Mouse (Mus musculus): ENCODE results near the gene Rnf157.
"Not testable (repeated sequence)": the region's sequence is repeated elsewhere in the genome, so short reads cannot be mapped to it uniquely, and the experiment has no call there.

Gene Rnf157

DNA sequence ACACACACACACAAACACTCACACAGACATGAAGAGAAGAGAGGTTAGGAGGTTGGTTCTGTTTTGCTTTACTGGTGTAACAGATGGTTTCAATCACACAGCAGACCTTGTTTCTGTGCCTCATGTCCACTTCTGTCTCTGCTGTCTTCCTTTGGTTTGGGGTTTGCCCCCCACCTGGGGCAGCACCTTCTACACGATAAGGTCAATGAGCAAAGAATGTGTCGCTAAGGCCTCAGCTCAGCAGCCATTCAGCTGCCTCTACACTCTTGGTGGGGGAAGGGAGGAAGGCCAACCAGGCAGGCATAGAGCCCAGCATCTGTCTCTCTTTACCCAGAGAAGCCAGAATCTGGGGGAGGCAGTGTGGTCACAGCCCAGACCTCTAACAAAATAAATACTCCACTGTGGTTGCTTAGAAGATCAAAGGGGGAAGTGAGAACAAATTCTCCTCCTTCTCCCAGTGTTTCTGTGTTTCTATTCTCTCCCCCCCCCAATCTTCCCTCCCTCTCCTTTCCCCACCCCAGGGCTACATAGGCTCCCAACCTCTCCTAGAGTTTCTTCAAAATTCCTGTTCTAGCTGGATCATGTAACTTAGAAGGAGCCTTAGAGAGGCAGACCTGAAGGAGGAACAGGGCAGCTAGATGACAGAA, 5.5 kb upstream of the Rnf157 start:
- no peak for DNase-seq (ENCODE audit: low spot score in 2 of 2)

DNA sequence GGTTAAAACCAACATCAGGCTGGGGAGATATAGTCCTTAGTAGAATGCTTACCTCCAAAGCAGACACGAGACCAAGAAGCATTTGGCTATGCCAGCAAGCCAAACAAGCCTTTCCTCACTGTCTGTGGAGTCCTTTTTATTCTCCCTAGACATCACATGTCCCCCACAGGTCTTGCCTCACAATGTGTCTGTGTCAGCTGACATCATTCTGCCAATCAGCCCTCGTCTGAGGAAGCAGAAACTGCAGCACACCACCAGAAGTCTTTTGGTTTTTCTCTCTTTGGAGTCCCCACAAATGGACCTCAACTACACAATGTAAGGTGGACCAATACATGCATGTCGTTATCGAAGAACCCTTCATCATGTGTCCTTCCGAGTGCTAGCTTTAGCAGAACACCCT, 4.2 kb upstream of the Rnf157 start:
- DNase-seq (ENCODE audit: low spot score in 2 of 2), result no peak

DNA sequence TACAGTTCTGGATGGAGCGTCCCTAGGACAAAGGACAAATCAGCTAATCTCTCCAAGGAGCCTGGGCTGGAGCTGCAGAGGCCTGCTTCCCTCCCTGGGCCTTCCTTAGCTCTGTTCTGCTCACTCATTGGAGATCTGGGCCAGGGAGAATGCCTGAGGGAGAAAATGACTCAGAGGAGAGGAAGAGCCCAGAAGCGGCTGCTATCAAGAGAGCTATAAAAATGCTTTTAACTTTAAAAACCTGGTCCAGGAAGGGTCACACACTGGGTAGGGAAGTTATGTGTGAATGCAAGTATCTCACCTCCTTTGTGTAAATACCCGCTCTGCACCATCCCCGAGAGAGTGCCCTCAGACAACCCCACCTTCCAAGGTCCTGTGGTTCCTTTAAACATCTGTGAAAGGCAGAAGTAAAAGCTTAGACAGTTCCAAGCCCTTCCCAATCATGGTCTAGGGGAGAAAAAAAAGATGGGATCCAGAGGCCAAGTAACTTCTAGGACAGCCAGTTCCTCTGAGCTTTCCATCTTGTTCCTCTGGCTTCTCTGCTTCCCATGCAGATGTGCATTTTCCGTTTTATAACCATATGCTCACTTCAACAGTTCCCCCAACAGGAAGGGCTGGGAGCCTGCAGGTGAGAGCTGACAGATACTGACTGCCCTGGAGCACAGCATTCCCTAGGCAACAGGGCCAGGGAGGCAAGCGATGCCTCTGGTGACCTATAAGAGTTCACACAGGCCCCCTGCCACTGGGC, 3.5 kb upstream of the Rnf157 start:
- no peak for DNase-seq (ENCODE audit: low spot score in 2 of 2)

DNA sequence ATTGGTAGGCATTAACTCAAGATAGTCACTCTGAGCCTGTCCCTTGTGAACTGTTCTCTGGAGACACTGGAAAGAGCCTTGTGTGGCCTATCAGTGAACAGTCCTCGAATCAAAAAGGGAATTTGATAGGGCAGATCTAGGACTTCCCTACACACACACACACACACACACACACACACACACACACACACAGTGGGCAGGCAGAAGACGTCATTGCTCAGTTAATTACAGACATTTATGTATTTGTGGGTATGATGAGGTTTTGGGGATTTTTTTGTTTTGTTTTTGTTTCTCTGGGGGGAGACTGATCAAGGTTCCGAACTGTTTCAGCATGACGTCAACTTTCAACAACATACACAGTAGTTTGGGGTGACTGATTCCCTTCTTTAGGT, 795 bp upstream of the Rnf157 start:
- no peak for DNase-seq (ENCODE audit: low spot score in 2 of 2)

DNA sequence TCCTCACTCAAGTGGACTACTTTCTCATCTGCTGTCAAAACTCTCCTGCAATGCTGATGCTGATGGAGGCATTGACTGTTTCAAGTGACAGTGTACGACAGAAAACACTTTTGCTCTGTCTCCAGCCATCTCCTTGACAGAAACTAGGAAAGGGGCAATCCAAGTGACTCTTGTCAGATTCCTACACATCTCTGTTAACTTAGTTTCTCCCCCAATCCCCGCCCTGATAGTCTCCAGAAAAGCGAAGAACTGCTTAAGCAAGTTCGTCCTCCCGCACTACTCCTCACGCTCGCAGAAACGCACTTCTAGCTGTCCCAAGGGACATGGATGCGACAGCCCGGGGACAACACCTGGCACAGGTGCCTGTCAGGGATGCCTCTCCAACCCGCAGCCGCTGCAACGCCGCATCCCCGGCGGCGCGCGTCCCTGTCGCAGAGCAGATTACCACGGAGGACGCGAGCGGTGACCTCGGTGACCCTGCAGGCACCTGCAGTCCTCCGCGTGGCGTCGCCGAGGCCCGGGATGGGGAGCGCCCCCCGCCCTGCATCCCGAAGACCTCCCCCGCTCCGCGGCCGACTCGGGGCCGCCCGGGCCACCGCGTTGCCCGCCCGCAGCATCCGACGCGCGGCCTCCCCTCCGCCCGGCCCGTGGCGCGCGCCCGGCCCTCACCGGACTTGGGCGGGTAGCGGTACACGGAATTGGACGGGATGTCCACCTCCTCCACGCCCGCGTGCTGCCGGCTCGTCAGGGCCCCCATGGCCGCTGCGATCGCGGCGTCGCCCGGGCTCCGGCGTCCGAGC, 604 bp downstream of the Rnf157 start:
- DNase-seq (ENCODE audit: low spot score in 2 of 2), result peak in 1 of 2 experiments; percentile 21

DNA sequence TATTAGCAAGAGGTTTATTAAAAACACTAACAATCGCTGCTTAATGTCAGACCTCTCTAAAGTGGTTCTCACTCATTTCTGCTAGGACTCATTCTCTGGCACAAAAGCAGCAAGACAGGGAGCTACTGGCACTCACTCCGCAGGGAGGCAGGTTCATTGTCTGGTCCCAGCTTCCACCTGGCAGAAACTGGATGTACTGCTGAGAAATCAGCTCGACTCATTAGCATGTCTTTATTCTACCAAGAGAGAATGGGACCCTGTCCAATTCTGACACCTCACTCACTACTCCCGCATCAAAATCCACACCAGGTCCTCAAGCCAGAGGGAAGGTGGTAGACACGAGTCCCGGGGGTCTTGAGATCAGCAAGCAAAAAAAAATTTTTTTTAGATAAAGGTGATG, 1.2 kb downstream of the Rnf157 start:
- DNase-seq (ENCODE audit: low spot score in 2 of 2), result no peak

DNA sequence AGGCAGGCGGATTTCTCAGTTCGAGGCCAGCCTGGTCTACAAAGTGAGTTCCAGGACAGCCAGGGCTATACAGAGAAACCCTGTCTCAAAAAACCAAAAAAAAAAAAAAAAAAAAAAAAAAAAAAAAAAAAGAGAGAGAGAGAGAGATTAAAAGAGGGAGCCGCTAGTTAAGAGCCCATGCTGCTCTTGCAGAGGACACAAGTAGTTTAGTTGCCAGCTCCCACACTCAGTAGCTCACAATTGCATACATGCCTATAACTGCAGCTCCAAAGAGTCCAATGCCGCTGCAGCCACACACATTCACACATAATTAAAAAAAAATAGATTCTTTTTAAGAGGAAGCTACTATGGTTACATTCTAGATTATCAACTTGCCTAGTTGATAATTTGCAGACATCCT, 2.4 kb downstream of the Rnf157 start:
- DNase-seq (ENCODE audit: low spot score in 2 of 2), result not testable (repeated sequence)

DNA sequence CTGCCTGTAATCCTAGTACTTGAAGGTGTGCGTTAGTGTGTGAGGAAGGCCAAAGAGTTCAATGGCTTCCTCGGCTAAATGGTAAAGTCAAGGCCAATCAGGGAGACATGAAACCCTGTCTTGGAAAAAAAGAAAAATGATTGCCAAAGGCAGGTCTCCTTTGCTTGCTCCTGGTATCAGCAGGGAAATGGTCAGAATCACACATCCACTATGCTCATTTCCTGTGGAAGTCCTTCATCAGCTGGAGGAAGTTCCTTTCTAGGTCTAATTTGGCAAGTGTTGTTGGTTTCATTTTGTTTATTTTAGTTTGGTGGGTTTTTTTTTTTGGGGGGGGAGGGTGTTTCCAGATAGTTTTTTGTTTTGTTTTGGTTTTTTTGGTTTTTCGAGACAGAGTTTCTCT, 3.8 kb downstream of the Rnf157 start:
- no peak for DNase-seq (ENCODE audit: low spot score in 2 of 2)

DNA sequence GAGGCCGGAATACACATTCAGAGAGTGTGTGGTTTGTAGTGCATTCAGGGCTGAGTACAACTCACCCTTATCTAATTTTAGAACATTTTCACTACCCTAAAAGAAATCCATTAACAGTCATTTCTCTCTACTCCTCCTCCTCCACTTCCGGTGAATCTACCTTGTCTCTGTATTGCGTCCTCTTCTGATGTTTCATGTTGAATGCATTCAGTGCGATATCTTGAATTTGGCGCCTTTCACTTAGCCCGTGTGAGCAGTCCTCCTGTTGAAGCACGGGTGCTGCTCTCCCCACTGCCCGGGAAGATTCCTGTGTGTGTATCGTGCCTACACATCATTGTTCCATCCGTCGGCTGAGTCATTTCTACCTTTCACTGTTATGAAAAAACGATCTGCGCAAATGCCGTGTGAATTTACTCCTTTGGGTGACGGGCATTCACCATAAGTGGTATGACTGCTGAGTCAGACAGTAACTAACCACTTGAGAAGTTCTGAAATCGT, 6.6 kb downstream of the Rnf157 start:
- DNase-seq (ENCODE audit: low spot score in 2 of 2), result no peak

DNA sequence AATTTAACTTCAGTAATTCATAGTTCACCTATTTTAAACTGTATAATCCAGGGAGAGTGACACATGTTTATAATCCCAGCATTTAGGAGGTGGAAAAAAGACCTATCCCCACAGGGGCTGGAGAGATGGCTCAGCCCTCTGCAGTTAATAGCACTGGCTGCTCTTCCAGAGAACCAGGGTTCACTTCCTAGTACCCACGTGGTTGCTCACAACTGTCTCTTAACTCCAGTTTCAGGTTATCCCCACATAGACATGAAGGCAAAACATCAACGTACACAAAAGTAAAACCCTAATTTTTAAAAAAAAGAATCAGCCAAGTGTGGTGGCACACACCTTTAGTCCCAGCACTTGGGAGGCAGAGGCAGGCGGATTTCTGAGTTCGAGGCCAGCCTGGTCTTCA, 7.2 kb downstream of the Rnf157 start:
- no peak for DNase-seq (ENCODE audit: low spot score in 2 of 2)

DNA sequence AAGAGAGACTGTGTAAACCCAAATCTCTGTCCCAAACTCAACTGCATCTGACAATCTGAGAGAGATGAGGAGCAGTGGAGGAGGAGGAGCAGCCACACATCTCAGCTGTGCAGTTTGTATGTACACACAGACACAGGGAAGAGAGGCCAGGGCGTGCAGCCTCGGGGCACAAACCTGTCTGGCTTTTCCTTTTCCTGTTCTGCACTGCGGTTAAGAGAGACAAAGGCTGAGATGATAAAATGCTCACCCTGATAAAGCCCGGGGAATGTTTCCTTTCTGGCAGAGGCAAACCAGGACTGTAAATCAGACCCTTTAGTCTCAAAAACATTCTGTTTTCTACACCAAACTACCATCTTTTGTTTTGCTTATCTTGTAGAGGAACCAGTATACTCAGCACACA, 12.3 kb downstream of the Rnf157 start:
- no peak for DNase-seq (ENCODE audit: low spot score in 2 of 2)

DNA sequence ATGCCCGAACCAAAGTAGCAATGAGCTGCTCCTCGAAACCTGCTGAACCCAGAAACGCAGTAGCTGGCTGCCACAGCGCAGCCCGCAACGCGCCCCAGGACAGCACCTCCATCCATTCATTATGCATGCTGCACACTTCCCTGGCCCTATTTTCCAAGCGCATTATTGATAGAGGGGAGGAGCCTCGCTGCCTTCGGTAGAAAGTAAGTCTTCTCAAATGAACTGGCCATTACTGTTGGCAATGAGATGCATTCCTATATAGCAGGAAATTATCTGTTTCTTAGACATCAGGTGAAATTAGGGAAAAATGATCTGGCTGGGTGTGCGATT, 14.5 kb downstream of the Rnf157 start:
- peak in 1 of 2 experiments; percentile 15 for DNase-seq (ENCODE audit: low spot score in 2 of 2)

DNA sequence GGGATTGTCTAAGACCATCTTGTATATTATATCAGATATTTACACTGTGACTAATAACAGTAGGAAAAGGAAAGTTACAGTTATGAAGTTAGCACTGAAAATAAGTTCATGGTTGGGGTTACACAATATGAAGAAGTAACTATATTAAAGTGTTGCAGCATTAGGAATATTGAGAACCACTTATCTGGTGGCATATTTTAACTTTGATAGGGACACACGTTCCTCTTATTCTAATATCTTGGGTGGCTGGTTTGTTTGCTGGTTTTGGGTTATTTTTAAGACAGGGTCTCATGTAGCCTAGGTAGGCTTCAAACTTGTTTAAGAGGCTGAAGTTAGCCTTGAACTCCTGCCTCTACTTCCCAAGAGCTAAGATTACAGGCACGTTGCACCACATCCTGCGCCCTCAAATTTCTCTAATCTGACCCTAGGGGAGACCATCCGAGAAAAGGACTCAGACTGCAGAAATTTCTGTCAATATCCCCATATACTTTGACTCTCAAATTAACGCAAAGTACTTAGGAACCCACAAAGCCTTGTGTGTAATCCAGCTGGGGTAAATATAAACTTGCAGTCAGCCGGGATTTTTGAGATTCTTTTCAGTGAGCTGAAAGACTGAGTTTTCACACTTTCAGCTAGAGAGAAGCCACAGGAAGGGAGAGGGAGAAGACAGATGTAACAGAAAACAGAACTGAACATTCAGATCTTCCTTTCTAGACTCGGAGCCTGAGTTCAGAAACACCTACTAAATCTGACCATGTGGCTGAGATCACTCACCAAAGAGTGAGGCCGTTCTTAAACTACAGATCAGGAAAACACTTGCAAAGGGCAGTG, 15.1 kb downstream of the Rnf157 start:
- peak in 1 of 2 experiments; percentile 4 for DNase-seq (ENCODE audit: low spot score in 2 of 2)

DNA sequence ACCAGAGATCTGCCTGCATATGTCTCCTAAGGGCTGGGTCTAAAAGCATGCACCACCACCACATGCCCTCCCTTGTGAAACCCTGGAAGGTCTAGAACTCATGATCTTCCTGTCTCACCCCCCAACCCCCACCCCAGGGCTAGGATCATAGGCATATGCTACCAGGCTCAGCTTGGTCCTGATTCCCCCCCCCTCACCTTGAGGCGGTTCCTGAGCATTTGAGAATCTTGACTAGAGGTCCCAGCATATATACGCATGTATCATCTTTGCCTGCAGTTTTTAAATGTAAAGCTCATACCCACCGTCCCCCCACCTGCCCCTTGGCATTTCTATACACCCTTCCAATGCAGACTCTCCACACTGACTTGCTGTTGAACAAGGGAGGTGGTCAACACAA, 15.9 kb downstream of the Rnf157 start:
- peak in 1 of 2 experiments; percentile 7 for DNase-seq (ENCODE audit: low spot score in 2 of 2)

DNA sequence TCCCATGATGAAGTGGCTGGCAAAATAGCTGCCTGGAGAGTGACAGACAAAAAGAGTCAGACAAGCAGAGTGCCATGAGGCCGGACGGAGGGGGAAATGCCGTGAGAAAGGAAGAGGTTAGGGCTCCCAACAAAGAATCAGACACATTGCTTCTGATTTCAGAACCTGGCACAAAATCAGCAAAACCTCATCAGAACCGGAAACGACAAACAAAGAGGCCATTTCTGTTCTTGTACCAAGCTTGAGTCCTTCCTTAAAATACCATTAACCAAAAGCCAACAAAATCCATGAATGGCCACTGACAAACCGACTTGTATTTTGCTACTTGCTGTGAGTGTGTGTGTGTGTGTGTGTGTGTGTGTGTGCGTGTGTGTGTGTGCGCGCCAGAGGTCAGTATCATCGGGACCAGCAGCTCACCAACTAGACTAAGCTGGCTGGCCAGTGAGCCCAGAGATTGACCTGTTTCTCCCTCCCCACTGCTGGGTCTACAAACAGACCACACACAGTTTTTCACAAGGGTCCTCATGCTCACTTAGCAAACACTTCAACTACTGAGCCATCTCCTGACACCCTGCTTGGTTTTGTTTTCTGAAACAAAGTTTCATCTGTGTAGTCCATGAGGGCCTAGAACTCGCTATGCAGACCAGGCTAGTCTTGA, 16.4 kb downstream of the Rnf157 start:
- DNase-seq (ENCODE audit: low spot score in 2 of 2), result peak in 1 of 2 experiments; percentile 8

DNA sequence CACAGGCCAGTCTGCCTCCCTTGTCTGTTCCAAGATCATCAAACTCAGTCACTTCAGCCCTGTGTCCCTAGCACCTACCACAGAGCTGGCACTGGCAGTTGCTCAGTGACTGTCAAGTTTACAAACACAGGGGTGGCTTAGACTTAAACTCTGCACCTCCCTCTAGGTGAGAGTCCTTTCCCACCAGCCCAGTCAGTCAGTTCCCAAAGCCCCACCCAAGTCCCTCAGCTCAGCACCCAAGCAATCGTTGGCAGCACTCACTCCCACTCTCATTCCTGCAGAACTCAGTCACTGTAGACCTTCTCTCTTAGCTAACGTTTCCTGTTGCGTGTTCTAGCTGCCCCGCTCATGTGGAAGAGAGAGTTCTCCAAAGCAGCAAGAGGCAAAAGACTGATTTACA, 18.1 kb downstream of the Rnf157 start:
- peak in 1 of 2 experiments; percentile 15 for DNase-seq (ENCODE audit: low spot score in 2 of 2)

DNA sequence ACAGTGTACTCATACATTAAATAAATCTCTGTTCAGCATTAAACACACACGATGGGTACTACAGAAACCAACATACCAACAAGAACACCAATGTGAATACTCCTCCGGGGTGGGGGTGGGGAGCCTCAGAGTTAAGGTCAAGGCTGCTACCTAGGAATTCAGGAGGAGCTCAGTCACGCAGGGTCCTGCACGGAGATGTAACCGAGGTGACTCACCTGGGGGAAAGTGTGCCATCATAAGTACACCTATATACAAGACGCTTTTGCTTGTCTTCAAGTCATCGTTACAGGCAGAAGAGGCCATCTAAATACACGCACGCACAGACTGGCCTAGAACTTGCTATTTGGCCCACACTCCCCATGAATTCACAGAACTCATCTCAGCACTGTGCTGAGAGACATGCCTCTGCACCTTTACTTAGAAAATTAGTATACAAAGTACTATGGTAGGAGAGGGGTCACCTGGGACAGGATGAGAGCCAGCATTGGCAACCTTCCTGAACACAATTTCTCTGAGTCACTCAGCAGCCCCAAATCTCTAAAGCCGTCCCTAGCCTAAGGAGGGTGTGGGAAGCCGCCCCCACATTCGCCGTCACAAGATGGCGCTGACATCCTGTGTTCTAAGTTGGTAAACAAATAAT, 23.9 kb downstream of the Rnf157 start:
- peak; percentile 10 to 11 for DNase-seq (ENCODE audit: low spot score in 2 of 2)

DNA sequence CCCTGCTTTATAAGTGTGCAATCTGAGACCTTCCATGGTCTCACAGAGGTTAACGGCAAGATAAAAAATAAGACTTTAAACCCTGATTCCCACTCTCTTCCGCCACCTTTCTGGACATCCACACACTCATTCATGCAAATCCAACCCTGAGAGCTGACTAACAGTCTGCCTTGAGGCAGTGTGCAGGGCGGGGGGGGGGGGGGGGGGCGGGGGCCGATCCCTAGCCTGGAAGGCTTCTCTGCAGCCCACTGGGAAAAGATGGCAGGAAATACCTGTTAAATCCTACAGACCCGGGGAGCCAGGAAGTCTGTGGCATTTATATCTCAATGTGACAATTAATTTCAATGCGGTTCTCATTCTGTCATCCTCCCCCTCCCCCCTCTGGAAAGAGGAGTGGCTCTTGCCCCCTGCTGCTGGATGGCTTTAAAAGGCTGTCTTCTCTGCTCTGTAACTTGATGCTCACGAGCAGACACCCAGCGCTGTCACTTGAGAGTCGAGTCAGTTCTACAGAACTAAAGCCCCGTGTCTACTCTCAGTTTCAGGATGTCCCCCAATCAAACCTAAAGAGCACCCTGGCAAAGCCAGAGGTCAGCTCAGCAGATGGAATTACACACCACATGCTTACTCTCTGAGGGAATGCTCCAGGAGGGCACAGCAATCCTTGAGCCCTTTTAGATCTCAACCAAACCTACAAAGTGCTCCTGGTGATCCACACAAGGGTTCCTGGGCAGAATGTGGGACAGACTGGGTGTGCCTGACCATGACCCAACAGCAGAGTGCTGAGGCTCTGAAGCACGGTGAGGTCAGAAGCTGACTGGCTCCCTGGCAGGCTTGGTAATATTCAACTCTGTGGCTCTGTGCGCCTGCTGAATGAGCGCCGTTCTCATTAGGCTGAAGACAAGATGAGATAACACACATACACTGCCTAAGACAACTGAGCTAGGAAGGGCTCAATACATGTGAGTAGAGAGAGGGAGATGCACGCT, 25.5 kb downstream of the Rnf157 start:
- DNase-seq (ENCODE audit: low spot score in 2 of 2), result no peak

DNA sequence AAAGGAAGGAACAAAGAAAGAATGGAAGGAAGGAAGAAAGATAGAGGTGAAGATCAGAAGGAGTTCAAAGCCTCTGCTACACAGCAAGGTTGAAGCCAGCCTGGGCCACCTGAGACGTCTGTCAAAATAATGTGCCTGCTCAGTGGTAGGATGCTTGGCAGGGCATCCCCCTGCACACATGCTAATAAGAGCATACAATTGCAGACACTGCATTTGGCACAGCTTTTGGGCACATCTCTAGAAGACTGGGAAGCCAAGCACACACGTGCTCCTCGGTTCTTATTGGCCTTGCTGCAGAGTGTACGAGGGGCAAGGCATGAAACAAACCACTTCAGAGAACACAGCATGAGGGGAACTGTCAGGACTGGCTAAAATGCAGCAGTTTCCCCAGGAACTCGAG, 26.8 kb downstream of the Rnf157 start:
- peak in 1 of 2 experiments; percentile 32 for DNase-seq (ENCODE audit: low spot score in 2 of 2)

Measured in cerebellum, postnatal 4 days (tissue).